Mouse (Mus musculus) liver, postnatal 0 days (tissue): Measurements from ENCODE around the gene Tmem14a.

Experiments
- CTCF ChIP-seq: sonication (generic); IDR thresholded peaks from 2 replicates; pipeline ENCODE4 v1.5.1; 2016; ENCODE audit warnings: antibody characterized with exemption, low read depth
- EP300 ChIP-seq: IDR thresholded peaks from 2 replicates; pipeline ENCODE4 v1.6.1; 2016; ENCODE audit warnings: antibody characterized with exemption, low read depth, mild to moderate bottlenecking

GRCm38 (mm10) chr1:21253303-21253650 lies 34.9 kb downstream of the Tmem14a start:
- TF ChIP-seq CTCF (no peak), EP300 (no peak)
